Mouse (Mus musculus): ENCODE data around the gene Nav2. TPM values are rescaled to one million over a fixed set of nuclear protein-coding genes. Genes with fewer than 3 reads are reported as not detected.
A peak's percentile ranks its signal among the peaks of the same experiment; 100 is the strongest.

Gene Nav2
- total and polyA plus RNA-seq, 3 experiments = 2.0 to 2.7 TPM; not detected in 1

- Histone ChIP-seq H3K79me2 (ENCODE audit: control insufficient read depth, insufficient read depth, low read length, poor library complexity) (no peaks in the 10 kb centered on the region), H3K27me3 (ENCODE audit: control insufficient read depth in 1 of 2, insufficient read depth in 2 of 2, low read length in 2 of 2) (peaks cover 0 to 2% of the 10 kb centered on the region in 2 experiments; a peak in 1 of 4 replicates), H3K27ac (ENCODE audit: control insufficient read depth, low read depth, low read length) (no peak overlapping the region), H3K4me1 (ENCODE audit: control insufficient read depth in 1 of 2, insufficient read depth in 2 of 2, low read length in 2 of 2) (no peaks in the 10 kb centered on the region), H3K36me3 (ENCODE audit: control insufficient read depth in 1 of 2, insufficient read depth in 2 of 2, low read length in 2 of 2) (no peaks in the 10 kb centered on the region), H3K9me3 (replicated peaks; ENCODE audit: insufficient read depth, low read length) (no peaks in the 10 kb centered on the region), H3K4me3 (ENCODE audit: control insufficient read depth in 1 of 2, insufficient read depth in 1 of 2, low read depth in 2 of 2, low read length in 2 of 2) (no peak overlapping the region), H3K9ac (ENCODE audit: control insufficient read depth, low read depth, low read length, poor library complexity, severe bottlenecking) (no peak overlapping the region)
- no peak for TF ChIP-seq KAT2A (conservative IDR thresholded peaks at IDR 0.05; ENCODE audit: low read depth, low read length)
- no peak for TF ChIP-seq POLR2A (IDR thresholded peaks at IDR 0.05; ENCODE audit: control insufficient read depth in 1 of 2, insufficient read depth in 1 of 2, low read depth in 1 of 2, low read length in 2 of 2, poor library complexity in 1 of 2)
- TF ChIP-seq ELF1 (IDR thresholded peaks at IDR 0.05; ENCODE audit: low read depth, low read length) = no peak
- no peak for TF ChIP-seq MAX (IDR thresholded peaks at IDR 0.05; ENCODE audit: low read length)
- TF ChIP-seq GABPA (IDR thresholded peaks at IDR 0.05; ENCODE audit: low read depth, low read length) = no peak
- no peak for TF ChIP-seq GATA1 (IDR thresholded peaks at IDR 0.05; ENCODE audit: low read depth, low read length)
- no peak for TF ChIP-seq MEF2A (IDR thresholded peaks at IDR 0.05; ENCODE audit: extremely low read depth, insufficient replicate concordance, low read depth, low read length, poor library complexity, severe bottlenecking)
- TF ChIP-seq MAZ (IDR thresholded peaks at IDR 0.05; ENCODE audit: low read depth, low read length) = no peak
- TF ChIP-seq MYC (IDR thresholded peaks at IDR 0.05; ENCODE audit: low read depth, low read length) = no peak
- no peak for TF ChIP-seq BHLHE40 (IDR thresholded peaks at IDR 0.05; ENCODE audit: borderline replicate concordance, low read depth, low read length)
- no peak for TF ChIP-seq TAL1 (IDR thresholded peaks at IDR 0.05; ENCODE audit: low read length)
- DNase-seq (ENCODE audit: low read depth, low spot score) = no peak
These were observed 268.2 kb downstream of the Nav2 start for GRCm38 (mm10) chr7:49176590-49177201.

DNA sequence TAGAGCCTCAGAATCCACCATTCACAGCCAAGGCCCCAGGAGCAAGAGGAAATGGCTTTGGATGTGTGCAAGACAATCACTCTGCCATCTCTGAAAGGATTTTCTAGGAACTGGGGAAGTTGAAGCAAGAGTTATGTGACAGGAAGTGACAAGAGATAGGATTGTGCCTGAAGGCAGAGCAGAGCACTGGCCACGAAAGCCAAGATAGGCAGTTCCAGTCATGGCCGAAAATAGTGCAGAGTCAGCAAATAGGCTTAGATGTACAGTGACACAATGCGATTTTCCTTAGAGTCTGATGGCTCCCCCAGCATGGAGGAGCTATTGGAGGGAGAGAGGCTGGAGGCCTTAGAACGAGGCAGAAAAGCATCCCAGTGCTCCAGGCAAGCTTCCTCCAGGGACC lies 269.7 kb downstream of the Nav2 start:
- H3K27me3 ChIP-seq (ENCODE audit: control insufficient read depth in 1 of 2, insufficient read depth in 2 of 2, low read length in 2 of 2) = peaks cover 0 to 2% of the 10 kb centered on the region in 2 experiments; a peak in 1 of 4 replicates
- H3K9me3 ChIP-seq (replicated peaks; ENCODE audit: insufficient read depth, low read length) = no peaks in the 10 kb centered on the region
- no peak overlapping the region for H3K27ac ChIP-seq (ENCODE audit: control insufficient read depth, low read depth, low read length)

GRCm38 (mm10) chr7:49181010-49181409 lies 272.5 kb downstream of the Nav2 start:
- peaks cover 0 to 2% of the 10 kb centered on the region in 2 experiments; a peak in 1 of 4 replicates for H3K27me3 ChIP-seq (ENCODE audit: control insufficient read depth in 1 of 2, insufficient read depth in 2 of 2, low read length in 2 of 2)

More for the DNA sequence above, 269.7 kb downstream of the Nav2 start:
- no peak overlapping the region for H3K9ac ChIP-seq (ENCODE audit: control insufficient read depth, low read depth, low read length, poor library complexity, severe bottlenecking)
- no peaks in the 10 kb centered on the region for H3K79me2 ChIP-seq (ENCODE audit: control insufficient read depth, insufficient read depth, low read length, poor library complexity)
- TF ChIP-seq USF2 (IDR thresholded peaks at IDR 0.05; ENCODE audit: borderline replicate concordance in 1 of 2, insufficient read depth in 1 of 2, low read depth in 1 of 2, low read length in 2 of 2) = no peak
- peak; percentile 83 for TF ChIP-seq MAFK (IDR thresholded peaks at IDR 0.05; ENCODE audit: borderline replicate concordance, low read depth, low read length)
- no peaks in the 10 kb centered on the region for H3K4me1 ChIP-seq (ENCODE audit: control insufficient read depth in 1 of 2, insufficient read depth in 2 of 2, low read length in 2 of 2)
- no peak overlapping the region for H3K4me3 ChIP-seq (ENCODE audit: control insufficient read depth in 1 of 2, insufficient read depth in 1 of 2, low read depth in 2 of 2, low read length in 2 of 2)
- H3K36me3 ChIP-seq (ENCODE audit: control insufficient read depth in 1 of 2, insufficient read depth in 2 of 2, low read length in 2 of 2) = no peaks in the 10 kb centered on the region
- no peak for DNase-seq (ENCODE audit: low read depth, low spot score)

More at GRCm38 (mm10) chr7:49181010-49181409, 272.5 kb downstream of the Nav2 start:
- Histone ChIP-seq H3K4me3 (ENCODE audit: control insufficient read depth in 1 of 2, insufficient read depth in 1 of 2, low read depth in 2 of 2, low read length in 2 of 2) (no peak overlapping the region), H3K27ac (ENCODE audit: control insufficient read depth, low read depth, low read length) (no peak overlapping the region), H3K79me2 (ENCODE audit: control insufficient read depth, insufficient read depth, low read length, poor library complexity) (no peaks in the 10 kb centered on the region), H3K9ac (ENCODE audit: control insufficient read depth, low read depth, low read length, poor library complexity, severe bottlenecking) (no peak overlapping the region), H3K9me3 (replicated peaks; ENCODE audit: insufficient read depth, low read length) (no peaks in the 10 kb centered on the region), H3K4me1 (ENCODE audit: control insufficient read depth in 1 of 2, insufficient read depth in 2 of 2, low read length in 2 of 2) (no peaks in the 10 kb centered on the region), H3K36me3 (ENCODE audit: control insufficient read depth in 1 of 2, insufficient read depth in 2 of 2, low read length in 2 of 2) (no peaks in the 10 kb centered on the region)
- TF ChIP-seq SMC3 (IDR thresholded peaks at IDR 0.05; ENCODE audit: low read depth, low read length) (no peak), ZC3H11A (IDR thresholded peaks at IDR 0.05; ENCODE audit: low read depth, low read length) (no peak), USF2 (IDR thresholded peaks at IDR 0.05; ENCODE audit: borderline replicate concordance in 1 of 2, insufficient read depth in 1 of 2, low read depth in 1 of 2, low read length in 2 of 2) (no peak), TCF12 (IDR thresholded peaks at IDR 0.05; ENCODE audit: low read depth, low read length) (no peak), KAT2A (conservative IDR thresholded peaks at IDR 0.05; ENCODE audit: low read depth, low read length) (no peak), GABPA (IDR thresholded peaks at IDR 0.05; ENCODE audit: low read depth, low read length) (no peak), TAL1 (IDR thresholded peaks at IDR 0.05; ENCODE audit: low read length) (no peak), CHD2 (IDR thresholded peaks at IDR 0.05; ENCODE audit: low read length) (no peak), MAZ (IDR thresholded peaks at IDR 0.05; ENCODE audit: low read depth, low read length) (no peak), POLR2AphosphoS2 (IDR thresholded peaks at IDR 0.05; ENCODE audit: low read length) (no peak), HCFC1 (IDR thresholded peaks at IDR 0.05; ENCODE audit: low read depth, low read length) (no peak), ZNF384 (IDR thresholded peaks at IDR 0.05; ENCODE audit: low read depth, low read length) (no peak), NELFE (IDR thresholded peaks at IDR 0.05; ENCODE audit: low read depth, low read length) (no peak), GATA1 (IDR thresholded peaks at IDR 0.05; ENCODE audit: low read depth, low read length) (no peak), BHLHE40 (IDR thresholded peaks at IDR 0.05; ENCODE audit: borderline replicate concordance, low read depth, low read length) (no peak), RCOR1 (IDR thresholded peaks at IDR 0.05; ENCODE audit: low read depth, low read length) (no peak), POLR2A (IDR thresholded peaks at IDR 0.05; ENCODE audit: control insufficient read depth in 1 of 2, insufficient read depth in 1 of 2, low read depth in 1 of 2, low read length in 2 of 2, poor library complexity in 1 of 2) (no peak)
- no peak for DNase-seq (ENCODE audit: low read depth, low spot score)

All from MEL (cell line).